Mouse (Mus musculus) adrenal gland, adult (tissue): ENCODE measurements around the gene Cops3.
A peak's percentile ranks its signal among the peaks of the same experiment; 100 is the strongest.
"Not testable (repeated sequence)": the region's sequence is repeated elsewhere in the genome, so short reads cannot be mapped to it uniquely, and the experiment has no call there.

Source experiments
- DNase-seq, 2 experiments: peaks; one replicate each; pipeline ENCODE4 v3.0.0; 2022 to 2023; ENCODE audit warnings: low spot score in 1 of 2; ENCODE audit not compliant: inconsistent age in 2 of 2

The Cops3 gene

DNA sequence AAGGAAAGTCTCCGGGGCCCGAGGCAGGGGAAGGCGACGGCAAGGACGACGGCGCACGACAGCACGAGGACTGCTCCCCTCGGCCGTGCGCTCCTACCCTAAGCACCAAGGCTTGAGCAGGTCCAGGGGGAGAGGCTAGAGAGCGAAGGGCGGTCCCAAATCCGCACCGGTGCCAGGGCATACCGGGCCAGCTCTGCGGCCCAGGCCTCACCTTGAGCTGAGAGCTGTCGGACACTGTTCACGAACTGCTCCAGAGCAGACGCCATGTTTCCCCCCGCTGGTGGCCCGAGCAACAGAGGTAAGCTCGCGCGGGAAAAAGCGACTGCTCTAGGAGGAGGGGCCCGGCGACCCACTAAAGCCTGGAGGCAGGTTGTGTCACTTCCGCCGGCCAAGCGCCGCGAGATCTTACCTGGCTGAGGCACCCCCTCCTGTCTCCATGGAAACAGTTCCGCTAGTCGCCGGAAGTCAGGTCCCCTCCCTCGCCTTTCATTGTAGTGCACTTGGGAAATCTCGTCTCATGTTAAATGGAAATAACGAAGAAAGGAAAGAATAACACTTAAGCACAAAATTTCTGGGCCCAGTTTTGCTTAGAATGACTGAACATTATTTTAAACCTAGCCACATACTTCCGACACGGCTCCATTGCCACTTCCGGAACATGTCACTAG lies at the start of gene Cops3:
TSS of gene Cops3 (minus strand) at position 380 of the 668 bp plus-strand sequence.
- DNase-seq = peak; percentile 96 to 98

GRCm38 (mm10) chr11:59888151-59888550 lies 48.5 kb upstream of the Cops3 start:
- peak in 1 of 2 experiments; percentile 62 for DNase-seq

GRCm38 (mm10) chr11:59886952-59887351 lies 47.3 kb upstream of the Cops3 start:
- DNase-seq = no peak

DNA sequence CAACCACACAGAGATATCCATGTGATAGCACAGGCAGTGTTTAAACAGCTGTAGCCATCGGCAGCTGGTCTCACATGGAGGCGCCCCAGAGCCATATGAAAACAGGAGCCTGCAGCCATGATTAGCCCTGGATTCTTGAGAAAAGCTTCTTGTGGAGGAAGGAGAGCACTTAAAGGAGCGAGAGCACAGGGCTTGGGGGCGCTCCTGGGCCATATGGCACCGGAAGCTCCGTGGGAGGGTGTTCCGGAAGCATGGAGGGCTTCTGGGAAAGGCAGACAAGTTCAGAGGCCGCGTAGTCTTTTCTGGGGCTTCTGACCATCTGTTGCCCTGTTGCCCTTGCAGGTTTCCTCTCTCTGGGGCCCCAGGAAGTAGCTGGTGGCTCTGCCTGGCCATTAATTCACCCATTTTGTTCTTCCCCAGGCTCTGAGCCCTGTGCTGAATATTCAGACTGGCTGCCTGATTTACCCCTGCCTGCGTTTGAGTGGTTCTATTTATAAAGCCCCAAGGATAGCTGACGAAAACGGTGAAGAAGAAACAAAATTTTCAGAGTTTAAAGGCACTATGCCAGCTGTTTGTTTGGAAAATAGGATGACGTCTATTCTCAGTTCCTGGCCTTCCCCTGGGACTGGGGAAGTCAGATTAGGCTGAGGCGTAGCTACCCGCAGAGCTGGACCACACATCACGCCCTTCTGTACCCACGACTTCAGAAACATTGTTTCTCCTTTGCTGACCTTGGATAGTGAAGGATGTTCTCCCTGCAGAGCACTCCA lies 45.8 kb upstream of the Cops3 start:
- peak; percentile 46 to 78 for DNase-seq

DNA sequence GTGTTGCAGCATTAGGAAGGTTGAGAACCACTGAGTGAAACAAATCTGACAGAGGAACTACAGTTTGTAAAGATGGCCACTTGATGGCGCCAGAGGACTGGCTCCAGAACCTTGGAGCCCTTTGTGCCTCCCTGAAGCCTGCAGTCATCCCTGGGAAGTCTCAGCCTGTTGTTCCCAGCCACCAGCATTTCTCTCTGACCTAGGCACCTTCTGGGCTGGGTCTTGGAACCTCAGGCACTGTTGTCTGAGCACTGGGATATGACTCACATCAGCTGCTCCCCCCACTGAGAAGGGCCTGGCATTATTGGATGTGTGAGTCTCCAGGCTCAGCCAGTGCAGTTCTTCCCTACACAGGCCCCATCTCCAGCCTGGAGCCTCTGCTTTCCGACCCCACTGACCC lies 40.4 kb upstream of the Cops3 start:
- peak; percentile 77 to 93 for DNase-seq

GRCm38 (mm10) chr11:59872124-59872523 lies 32.5 kb upstream of the Cops3 start:
- DNase-seq = peak in 1 of 2 experiments; percentile 16

GRCm38 (mm10) chr11:59864316-59864715 lies 24.7 kb upstream of the Cops3 start:
- peak in 1 of 2 experiments; percentile 16 for DNase-seq

DNA sequence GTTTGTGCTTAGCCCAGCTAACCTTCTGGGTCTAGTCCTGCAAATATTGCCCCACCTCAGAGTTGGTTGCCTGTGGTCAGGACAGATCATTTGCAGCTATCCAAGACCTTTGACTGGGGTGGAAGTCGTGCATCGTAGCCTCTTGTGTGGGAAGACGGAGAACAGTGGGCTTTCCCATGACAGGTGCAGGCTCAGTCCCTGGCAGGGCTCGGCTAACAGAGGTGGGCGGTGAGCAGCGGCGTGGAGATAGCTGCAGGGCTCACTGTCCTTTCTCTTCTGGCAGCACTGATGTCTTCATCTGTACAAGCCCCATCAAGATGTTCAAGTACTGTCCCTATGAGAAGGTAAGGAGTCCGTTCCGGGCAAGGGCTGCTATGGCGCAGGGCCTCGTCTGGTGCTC lies 20.8 kb upstream of the Cops3 start:
- no peak for DNase-seq

DNA sequence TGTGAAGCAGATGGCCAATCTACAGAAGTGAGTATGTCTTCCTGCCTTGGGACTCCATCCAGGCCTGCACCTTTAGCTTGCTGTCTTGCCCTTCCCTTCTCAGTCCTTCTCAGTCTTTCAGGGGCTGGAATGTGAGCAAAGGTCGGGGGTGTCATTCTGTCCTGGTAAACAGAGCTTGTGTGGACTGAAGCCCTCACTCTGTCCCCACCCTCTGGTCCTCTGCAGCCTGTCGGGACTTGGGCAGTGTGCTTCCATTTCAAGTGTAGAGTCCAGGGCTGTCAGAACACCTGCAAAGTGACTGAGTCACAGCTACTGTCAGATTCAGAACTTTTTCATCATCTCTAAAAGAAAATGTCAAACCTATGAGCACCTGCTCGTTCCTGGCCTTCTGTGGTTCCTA lies 13.2 kb upstream of the Cops3 start:
- DNase-seq = no peak

DNA sequence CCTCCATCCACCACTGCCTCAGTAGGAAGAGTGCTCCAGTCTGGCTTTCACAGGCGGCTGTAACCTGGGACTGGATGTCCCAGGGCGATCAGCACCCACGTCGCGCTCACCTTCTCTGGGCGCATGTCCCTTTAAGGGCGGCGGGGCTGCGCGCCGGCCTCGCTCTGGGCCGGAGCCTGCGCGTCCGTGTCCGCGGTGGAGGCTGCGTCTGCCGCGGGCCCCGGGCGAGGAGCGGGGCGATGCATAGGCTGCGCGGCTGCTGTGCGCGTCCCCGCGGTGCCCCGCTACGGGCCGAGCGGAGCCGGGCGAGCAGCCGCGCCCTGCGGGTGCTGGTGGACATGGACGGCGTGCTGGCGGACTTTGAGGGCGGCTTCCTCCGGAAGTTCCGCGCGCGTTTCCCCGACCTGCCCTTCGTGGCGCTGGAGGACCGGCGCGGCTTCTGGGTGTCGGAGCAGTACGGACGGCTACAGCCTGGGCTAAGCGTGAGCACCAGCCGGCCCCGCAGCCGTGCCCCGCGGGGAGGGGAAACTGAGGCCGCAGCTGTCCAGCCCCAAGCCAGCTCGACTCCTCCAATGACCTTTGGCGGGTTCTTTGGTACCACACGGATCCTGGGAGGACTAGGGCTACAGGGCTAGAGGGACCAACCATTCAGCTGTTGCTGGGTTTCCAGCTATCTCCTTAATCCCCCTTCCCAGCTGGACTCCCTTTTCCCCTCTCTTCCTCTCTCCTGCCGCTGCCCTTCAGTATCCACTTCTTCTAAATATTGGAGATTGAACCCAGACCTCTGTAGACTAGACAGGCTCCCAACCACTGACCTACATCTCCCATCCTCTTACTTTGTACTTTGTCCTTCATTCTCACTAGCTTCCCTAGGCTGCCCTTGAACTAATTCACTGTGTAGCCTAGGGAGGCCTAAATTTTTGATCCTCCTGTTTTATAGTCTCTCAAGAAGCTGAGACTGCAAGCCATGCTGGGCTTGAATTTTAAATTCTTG lies 8.6 kb upstream of the Cops3 start:
- DNase-seq = peak; percentile 85 to 95

DNA sequence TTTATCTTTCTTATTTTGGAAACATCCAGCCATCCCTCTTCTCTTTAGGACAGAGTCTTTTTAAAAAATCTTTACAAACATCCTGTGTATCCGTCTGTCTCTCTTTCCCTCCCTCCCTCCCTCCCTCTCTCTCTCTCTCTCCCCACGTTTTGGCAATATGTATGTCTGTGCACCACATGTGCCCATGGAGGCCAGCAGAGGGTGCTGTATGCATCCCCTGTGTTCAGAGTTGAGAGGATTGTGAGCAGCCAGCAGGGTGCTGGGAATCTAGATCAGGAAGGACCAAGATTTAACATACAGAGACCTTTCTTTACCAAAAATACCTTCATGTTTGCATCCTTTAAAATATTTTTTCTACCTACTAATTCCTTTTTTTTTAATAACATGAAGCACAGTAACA lies 7.5 kb upstream of the Cops3 start:
- peak; percentile 42 to 73 for DNase-seq

DNA sequence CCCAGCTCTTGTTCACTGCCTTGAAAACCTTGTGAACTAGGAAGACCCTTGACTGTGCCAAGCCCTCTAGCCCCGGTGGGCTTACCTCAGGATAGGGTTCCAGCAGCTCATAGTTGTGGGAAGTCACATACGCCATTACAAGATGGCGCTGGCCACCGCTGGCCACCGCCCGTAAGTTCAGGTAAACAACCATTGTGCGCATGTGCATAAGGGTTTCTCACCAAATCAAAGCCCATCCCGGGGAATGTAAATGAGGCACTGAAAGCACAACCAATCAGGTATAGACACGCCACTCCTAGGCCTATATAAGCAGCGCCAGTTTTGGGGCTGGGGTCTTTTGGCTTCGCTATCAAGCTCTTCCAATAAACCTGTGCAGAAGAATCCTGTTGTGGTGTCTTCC lies 6.7 kb upstream of the Cops3 start:
- DNase-seq = no peak

DNA sequence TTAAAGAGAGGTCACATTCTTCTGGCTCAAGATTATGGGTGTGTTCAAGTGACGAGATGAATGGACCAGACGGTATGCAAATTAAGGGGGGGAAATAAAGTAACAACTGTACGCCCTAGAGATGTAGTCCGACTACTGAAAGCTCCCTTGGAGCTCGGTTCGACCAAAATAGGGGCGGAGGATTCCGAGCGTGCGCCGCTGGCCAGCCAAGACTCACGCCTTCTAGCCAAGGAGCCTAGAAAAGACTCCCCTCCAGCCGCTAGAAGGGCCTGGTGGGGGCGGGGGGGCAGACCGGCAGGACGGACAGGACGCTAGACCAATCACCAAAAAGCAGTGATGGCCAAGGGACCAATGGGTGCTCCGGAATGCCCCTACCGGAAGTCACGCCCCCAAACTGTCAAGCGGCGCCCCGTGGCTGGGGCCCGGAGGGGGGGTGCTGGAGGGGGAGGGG lies 605 bp downstream of the Cops3 start, which contains the start of gene Nt5m:
TSS of gene Nt5m (plus strand) at position 440 of the 451 bp plus-strand sequence.
- peak; percentile 95 to 99 for DNase-seq

GRCm38 (mm10) chr11:59838426-59838825 lies 1.2 kb downstream of the Cops3 start:
- peak in 1 of 2 experiments; percentile 58 for DNase-seq

- DNase-seq = not testable (repeated sequence)
Observed at GRCm38 (mm10) chr11:59837789-59838188, 1.8 kb downstream of the Cops3 start.

GRCm38 (mm10) chr11:59821625-59822024 lies 18.0 kb downstream of the Cops3 start:
- DNase-seq = peak in 1 of 2 experiments; percentile 24

DNA sequence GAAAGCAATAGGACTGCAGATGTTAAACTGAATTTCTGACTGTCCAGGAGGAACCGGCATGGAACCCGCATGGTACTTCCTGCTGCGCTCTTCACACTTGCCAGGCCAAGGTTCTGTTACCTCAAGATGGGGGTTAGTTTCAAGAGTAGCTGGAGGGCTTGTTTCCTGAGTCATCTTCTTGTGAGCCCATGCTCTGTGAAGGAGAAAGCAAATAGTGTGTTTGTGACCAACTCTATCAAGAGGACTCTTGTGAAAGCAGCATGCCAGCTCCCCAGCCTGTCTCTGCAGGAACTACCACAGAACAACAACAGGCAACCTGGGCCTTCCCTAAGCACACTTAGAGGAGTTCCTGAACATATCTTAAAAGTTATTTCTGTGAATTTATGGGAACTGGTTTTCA lies 21.7 kb downstream of the Cops3 start:
- DNase-seq = peak in 1 of 2 experiments; percentile 33

- DNase-seq = peak in 1 of 2 experiments; percentile 67
Observed at GRCm38 (mm10) chr11:59815482-59816065, 24.1 kb downstream of the Cops3 start.

DNA sequence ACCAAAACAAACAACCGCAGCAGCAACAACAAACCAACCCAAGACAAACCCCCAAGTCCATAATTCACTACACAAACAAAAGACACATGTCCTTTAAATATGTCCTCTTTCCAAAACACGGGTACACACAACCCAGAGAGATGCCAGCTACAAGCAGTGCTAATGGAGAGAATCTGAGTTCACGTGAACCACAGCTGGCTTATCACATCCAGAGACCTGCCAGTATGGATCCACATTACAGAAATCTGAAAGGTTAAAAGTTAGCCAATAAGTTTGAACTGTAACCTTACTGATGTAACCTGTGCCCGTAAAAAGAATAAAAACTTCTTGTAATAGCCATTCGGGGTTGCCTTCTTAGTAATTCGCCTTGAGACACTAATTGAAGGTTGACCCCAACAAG lies 24.7 kb downstream of the Cops3 start:
- DNase-seq = peak in 1 of 2 experiments; percentile 59

DNA sequence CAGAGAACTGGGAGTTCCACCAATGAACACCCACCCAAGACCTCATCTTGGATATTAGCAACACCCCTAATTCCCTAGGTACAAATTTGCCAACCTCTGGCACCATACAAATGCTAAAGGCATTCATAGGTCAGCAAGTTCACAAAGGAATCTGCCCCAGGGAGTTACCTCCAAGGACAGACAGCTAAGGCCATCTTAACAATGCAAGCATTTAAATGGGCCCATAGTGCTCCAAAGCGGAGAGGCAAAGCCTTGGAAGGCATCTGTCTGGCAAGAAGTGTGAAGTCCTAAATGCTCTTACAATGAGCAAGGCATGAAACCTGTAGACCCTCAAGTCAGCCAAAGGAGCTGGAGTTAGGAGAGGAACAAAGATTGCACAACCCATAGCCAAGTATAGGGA lies 25.3 kb downstream of the Cops3 start:
- DNase-seq = no peak
